Mouse (Mus musculus) forebrain, embryonic 12.5 days (tissue): ENCODE measurements around the gene Chmp6. TPM values are rescaled to one million over a fixed set of nuclear protein-coding genes. Genes with fewer than 3 reads are reported as not detected.

ENCODE experiments used
- ATAC-seq: fragments of 200-750 bp; cut with Nextera tagmentation; 2 replicates; pipeline ENCODE4 v1.8.0; 2017; ENCODE audit warnings: moderate TSS enrichment; ENCODE audit not compliant: low FRiP score
- H3K27ac ChIP-seq: fragments of 300-500 bp; sonication (generic); 2 replicates; pipeline ENCODE4 v1.5.1; 2016; ENCODE audit warnings: mild to moderate bottlenecking
- H3K27me3 ChIP-seq: fragments of 300-500 bp; sonication (generic); 2 replicates; pipeline ENCODE4 v1.6.1; 2016; ENCODE audit warnings: mild to moderate bottlenecking
- H3K36me3 ChIP-seq: fragments of 300-500 bp; sonication (generic); replicated peaks from 2 replicates; pipeline ENCODE4 v1.6.1; 2016; ENCODE audit warnings: mild to moderate bottlenecking
- H3K4me1 ChIP-seq: fragments of 300-500 bp; sonication (generic); 2 replicates; pipeline ENCODE4 v1.6.1; 2016
- H3K4me2 ChIP-seq: fragments of 300-500 bp; sonication (generic); 2 replicates; pipeline ENCODE4 v1.6.1; 2016; ENCODE audit warnings: mild to moderate bottlenecking, moderate library complexity
- H3K4me3 ChIP-seq: fragments of 300-500 bp; sonication (generic); replicated peaks from 2 replicates; pipeline ENCODE4 v1.5.1; 2016; ENCODE audit warnings: mild to moderate bottlenecking
- H3K9ac ChIP-seq: fragments of 300-500 bp; sonication (generic); 2 replicates; pipeline ENCODE4 v1.6.1; 2016; ENCODE audit warnings: mild to moderate bottlenecking
- H3K9me3 ChIP-seq: fragments of 300-500 bp; sonication (generic); 2 replicates; pipeline ENCODE4 v1.6.1; 2016
- WGBS: fragments of 180-500 bp; shearing (Covaris S2); methylation state at CpG from one replicate; pipeline ENCODE4 v1.1.7; 2016; 5-methylcytosine and 5-hydroxymethylcytosine counted together
- polyA plus RNA-seq: library from polyadenylated mRNA; unstranded; fragments of >200 nt; fragmentation: Nextera tagmentation; extraction: Ambion mirVana; gene quantifications from 2 replicates; pipeline ENCODE4 v1.2.1, GENCODE M21; 2016

The Chmp6 gene
- polyA plus RNA-seq, 1 experiment from 2014 or later = 100 TPM

- ATAC-seq = no peak
- Histone ChIP-seq H3K4me3 (no peak overlapping the region), H3K9ac (0 out of 2 replicates have a peak overlapping the region, but pooled peaks have one; percentile 17), H3K4me1 (peaks cover 76% of the 10 kb centered on the region), H3K27ac (0 out of 2 replicates have a peak overlapping the region, but pooled peaks have one; percentile 25), H3K9me3 (no peaks in the 10 kb centered on the region), H3K4me2 (0 out of 2 replicates have a peak overlapping the region, but pooled peaks have one; percentile 6), H3K36me3 (no peaks in the 10 kb centered on the region), H3K27me3 (peaks cover 20% of the 10 kb centered on the region)
- WGBS = 68% methylated on average over 11 of the region's 11 CpGs
Measured at GRCm38 (mm10) chr11:119940142-119940541, 26.9 kb downstream of the Chmp6 start.

DNA sequence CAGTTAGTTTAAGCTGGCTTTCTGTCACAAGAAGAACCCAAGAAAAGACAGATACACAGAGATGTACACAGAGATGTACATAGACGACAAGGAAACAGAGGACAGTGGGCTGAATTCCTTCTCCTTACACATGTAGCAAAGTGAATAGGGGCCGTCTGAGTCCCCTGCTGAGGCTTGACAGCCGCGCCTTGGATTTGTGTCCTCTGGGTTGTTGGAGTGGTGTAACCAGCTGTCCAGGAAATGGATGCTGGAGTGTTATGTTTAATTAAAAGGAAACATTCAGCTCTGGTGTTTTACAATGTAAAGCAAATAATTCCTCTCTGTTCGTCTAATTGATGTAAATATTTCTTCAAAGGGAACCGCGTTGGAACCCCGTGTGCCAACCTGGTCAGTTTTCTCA, 28.6 kb downstream of the Chmp6 start:
- no peaks in the 10 kb centered on the region for H3K9me3 ChIP-seq
- H3K4me1 ChIP-seq = peaks cover 67% of the 10 kb centered on the region
- no peak for ATAC-seq
- H3K27me3 ChIP-seq = peaks cover 25% of the 10 kb centered on the region
- H3K36me3 ChIP-seq = no peaks in the 10 kb centered on the region
- H3K4me2 ChIP-seq = peak overlapping the region; percentile 85
- 0 out of 2 replicates have a peak overlapping the region, but pooled peaks have one; percentile 73 for H3K27ac ChIP-seq
- H3K4me3 ChIP-seq = peak overlapping the region; percentile 68
- 5% methylated on average over 8 of the region's 8 CpGs for WGBS
- H3K9ac ChIP-seq = peak overlapping the region; percentile 65; the same call in 1 of the 2 replicates

- H3K4me1 ChIP-seq = peaks cover 63% of the 10 kb centered on the region
- H3K4me2 ChIP-seq = peak overlapping the region; percentile 85
- H3K36me3 ChIP-seq = no peaks in the 10 kb centered on the region
- peak overlapping the region; percentile 65 for H3K9ac ChIP-seq
- no peaks in the 10 kb centered on the region for H3K9me3 ChIP-seq
- WGBS = under 1% methylated on average over 41 of the region's 43 CpGs
- peak overlapping the region; percentile 68 for H3K4me3 ChIP-seq
- ATAC-seq = peak; percentile 68
- H3K27ac ChIP-seq = peak overlapping the region; percentile 73
- H3K27me3 ChIP-seq = peaks cover 25% of the 10 kb centered on the region
Measured at GRCm38 (mm10) chr11:119942201-119942726, 29.0 kb downstream of the Chmp6 start.

DNA sequence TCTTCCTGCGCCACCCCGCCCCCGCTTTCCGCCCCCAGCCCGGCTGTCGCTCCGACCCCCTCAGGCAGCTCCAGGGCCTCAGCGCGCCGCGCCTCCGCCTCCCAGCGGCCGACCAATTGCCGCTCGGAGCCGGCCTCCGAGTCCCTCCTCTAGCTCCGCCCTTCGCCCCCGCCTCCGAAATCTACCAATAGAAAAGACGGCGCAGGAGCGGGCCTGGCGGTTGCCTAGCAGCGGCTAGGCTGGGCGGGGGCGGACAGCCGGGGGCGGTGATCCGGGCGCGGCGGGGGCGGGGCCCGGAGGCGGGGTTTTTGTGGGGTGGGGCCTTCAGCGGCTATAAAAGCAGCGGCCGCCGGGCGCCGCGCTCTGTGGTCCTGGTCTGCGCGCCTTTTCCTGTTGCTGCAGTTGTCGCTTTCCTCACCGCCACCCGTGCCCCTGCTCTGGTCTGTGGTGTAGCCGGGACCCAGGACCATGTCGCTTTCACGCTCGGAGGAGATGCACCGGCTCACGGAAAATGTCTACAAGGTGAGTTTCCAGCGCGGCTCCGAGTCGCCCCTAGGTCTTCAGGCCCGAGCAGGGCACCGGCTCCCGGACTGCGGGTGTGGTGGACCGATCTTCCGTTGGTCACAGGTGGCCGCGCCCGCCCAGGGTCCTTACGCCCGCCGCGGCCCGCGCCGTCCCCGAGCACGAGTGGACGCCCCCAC, 29.6 kb downstream of the Chmp6 start, which contains the start of gene Baiap2:
Baiap2 (plus strand) TSS at position 37 of the 701 bp plus-strand sequence.
- WGBS = under 1% methylated on average over 64 of the region's 79 CpGs
- peak within 1 kb of the TSS; percentile 68 for H3K4me3 ChIP-seq
- no peaks in the 10 kb centered on the region for H3K36me3 ChIP-seq
- ATAC-seq = peak; percentile 96
- H3K4me1 ChIP-seq = peaks cover 58% of the 10 kb centered on the region
- peak within 1 kb of the TSS; percentile 99 for H3K4me2 ChIP-seq
- peak within 1 kb of the TSS; percentile 73 for H3K27ac ChIP-seq
- peaks cover 25% of the 10 kb centered on the region for H3K27me3 ChIP-seq
- no peaks in the 10 kb centered on the region for H3K9me3 ChIP-seq
- H3K9ac ChIP-seq = peak within 1 kb of the TSS; percentile 75

DNA sequence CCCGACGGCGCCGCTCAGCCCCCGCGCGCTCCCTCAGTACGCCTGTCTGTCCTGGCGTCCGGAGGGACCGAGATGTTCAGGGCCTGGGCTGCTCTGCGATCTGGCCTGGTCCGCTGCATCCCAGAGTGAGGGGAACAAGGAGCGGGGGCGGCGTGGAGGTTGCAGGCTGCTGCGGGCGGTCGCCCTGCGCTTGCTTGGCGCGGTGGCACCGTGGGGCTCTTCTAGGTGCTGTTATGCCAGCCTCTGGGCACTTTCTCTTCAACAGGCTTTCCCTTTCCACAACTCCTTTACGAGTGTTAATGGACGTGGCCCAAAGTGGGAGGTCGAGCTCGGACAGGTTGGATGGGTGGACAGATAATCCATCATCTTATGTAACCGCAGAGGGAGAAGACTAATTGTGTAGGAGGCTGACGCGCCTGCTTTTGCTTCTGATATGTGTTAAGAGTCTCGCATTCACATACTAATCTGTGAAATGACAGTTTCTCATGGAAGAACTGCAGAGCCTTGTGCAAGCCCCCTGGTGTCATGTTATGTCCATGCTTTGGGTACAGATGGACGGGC, 30.3 kb downstream of the Chmp6 start:
- Histone ChIP-seq H3K27me3 (peaks cover 25% of the 10 kb centered on the region), H3K9ac (peak overlapping the region; percentile 75), H3K4me3 (peak overlapping the region; percentile 68), H3K27ac (0 out of 2 replicates have a peak overlapping the region, but pooled peaks have one; percentile 54), H3K4me1 (peaks cover 57% of the 10 kb centered on the region), H3K36me3 (no peaks in the 10 kb centered on the region), H3K4me2 (peak overlapping the region; percentile 99), H3K9me3 (no peaks in the 10 kb centered on the region)
- WGBS = 9% methylated on average over 31 of the region's 32 CpGs
- peak; percentile 33; the same call in 1 of the 2 replicates for ATAC-seq

DNA sequence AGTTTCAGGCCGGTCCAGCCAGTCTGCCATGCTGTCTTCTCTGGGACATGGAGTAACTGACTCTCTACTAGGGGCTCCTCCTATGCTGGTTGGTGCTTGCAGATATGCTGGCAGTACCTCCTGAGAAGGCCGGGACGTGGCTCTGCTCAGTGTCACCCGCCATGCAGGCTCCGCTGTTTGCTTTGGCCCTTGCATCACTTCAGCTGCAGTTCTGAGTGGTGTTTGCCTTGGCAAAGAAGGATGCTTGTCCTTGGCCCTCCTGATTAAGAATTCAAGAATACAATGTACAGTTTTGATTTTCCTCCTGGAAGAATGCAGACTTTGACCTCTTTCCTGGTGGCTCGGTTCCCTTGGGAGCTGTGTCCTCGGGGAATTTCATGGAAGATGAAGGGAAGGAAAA, 32.1 kb downstream of the Chmp6 start:
- no peak for ATAC-seq
- Histone ChIP-seq H3K27ac (no peak overlapping the region), H3K4me3 (no peak overlapping the region), H3K4me2 (no peak overlapping the region), H3K9ac (no peak overlapping the region), H3K4me1 (peaks cover 45% of the 10 kb centered on the region), H3K9me3 (no peaks in the 10 kb centered on the region), H3K36me3 (no peaks in the 10 kb centered on the region), H3K27me3 (peaks cover 23% of the 10 kb centered on the region)
- 92% methylated on average over 7 of the region's 7 CpGs for WGBS

DNA sequence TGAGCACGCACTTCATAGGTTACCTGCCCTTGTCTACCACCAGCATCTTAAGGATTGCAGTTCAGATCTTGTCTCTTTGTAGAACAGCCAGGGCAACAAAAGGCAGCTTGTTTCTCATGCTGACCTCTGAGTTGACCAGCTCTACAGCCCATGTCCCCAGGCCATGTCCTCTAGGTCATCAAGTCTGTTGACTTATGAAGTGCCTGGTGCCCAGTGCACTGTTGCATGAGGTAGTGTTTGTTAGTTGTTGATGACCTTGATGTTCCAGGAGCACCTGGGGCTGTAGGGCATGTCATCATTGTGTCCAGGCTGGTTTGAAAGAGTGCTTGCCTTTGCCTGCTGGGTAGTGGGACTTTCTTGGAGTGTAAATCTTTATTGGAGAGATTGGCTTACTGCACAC, 34.2 kb downstream of the Chmp6 start:
- no peak overlapping the region for H3K27ac ChIP-seq
- no peak overlapping the region for H3K9ac ChIP-seq
- ATAC-seq = no peak
- H3K36me3 ChIP-seq = no peaks in the 10 kb centered on the region
- H3K4me2 ChIP-seq = no peak overlapping the region
- H3K27me3 ChIP-seq = peaks cover 12% of the 10 kb centered on the region; the same call in 1 of the 2 replicates
- no peak overlapping the region for H3K4me3 ChIP-seq
- WGBS = 96% methylated on average over 1 of the region's 1 CpGs
- peaks cover 27% of the 10 kb centered on the region for H3K4me1 ChIP-seq
- H3K9me3 ChIP-seq = no peaks in the 10 kb centered on the region

DNA sequence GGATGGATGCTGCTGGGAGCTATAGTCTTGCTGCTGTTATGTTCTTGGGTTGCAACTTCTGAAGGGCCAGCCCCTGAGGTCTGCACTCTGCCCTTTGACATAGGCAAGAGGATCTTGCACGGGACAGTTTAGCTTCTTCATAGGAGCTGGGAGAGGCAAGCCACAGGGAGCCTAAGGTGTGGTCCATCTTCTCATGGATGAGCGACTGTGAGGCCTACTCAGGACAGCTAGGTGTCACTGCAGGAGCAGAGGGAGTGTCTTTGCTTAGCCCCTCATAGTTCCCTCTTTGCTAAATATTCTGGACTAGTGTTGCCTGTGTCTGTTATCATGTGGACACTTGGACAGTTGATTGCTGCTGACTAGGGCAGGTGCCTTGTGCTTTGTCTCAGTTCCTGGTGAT, 34.7 kb downstream of the Chmp6 start:
- no peaks in the 10 kb centered on the region for H3K36me3 ChIP-seq
- no peak overlapping the region for H3K4me3 ChIP-seq
- no peak overlapping the region for H3K9ac ChIP-seq
- H3K9me3 ChIP-seq = no peaks in the 10 kb centered on the region
- 54% methylated on average over 2 of the region's 2 CpGs for WGBS
- no peak overlapping the region for H3K4me2 ChIP-seq
- no peak overlapping the region for H3K27ac ChIP-seq
- peaks cover 29% of the 10 kb centered on the region for H3K4me1 ChIP-seq
- no peak for ATAC-seq
- H3K27me3 ChIP-seq = peaks cover 12% of the 10 kb centered on the region; the same call in 1 of the 2 replicates

- H3K27me3 ChIP-seq = peaks cover 12% of the 10 kb centered on the region; the same call in 1 of the 2 replicates
Measured at GRCm38 (mm10) chr11:119948305-119948704, 35.1 kb downstream of the Chmp6 start.

DNA sequence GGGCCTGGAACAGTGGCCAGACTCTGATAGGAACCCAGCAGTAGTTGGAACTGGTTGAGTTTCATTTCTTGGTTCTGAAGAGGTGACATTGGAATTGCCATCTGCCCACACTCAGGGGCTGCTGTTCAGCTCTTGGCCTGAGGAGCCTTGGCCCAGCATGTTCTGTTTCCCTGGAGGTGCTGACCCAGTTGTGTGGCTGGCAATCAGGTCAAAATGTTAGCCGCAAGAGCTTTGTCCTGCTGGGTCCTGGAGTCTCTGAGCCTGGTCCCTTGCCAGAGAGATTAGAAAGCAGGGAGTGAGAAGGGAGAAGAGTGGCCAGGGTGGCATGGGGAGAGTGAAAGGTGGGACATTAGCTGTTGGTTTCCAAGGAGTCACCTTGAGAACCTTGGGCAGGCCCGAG, 35.6 kb downstream of the Chmp6 start:
- no peaks in the 10 kb centered on the region for H3K9me3 ChIP-seq
- ATAC-seq = no peak

More at GRCm38 (mm10) chr11:119948305-119948704, 35.1 kb downstream of the Chmp6 start:
- no peak overlapping the region for H3K9ac ChIP-seq
- no peaks in the 10 kb centered on the region for H3K36me3 ChIP-seq
- no peak for ATAC-seq
- H3K4me1 ChIP-seq = peaks cover 30% of the 10 kb centered on the region
- H3K27ac ChIP-seq = no peak overlapping the region
- H3K9me3 ChIP-seq = no peaks in the 10 kb centered on the region
- no peak overlapping the region for H3K4me3 ChIP-seq
- 71% methylated on average over 4 of the region's 4 CpGs for WGBS
- H3K4me2 ChIP-seq = no peak overlapping the region

DNA sequence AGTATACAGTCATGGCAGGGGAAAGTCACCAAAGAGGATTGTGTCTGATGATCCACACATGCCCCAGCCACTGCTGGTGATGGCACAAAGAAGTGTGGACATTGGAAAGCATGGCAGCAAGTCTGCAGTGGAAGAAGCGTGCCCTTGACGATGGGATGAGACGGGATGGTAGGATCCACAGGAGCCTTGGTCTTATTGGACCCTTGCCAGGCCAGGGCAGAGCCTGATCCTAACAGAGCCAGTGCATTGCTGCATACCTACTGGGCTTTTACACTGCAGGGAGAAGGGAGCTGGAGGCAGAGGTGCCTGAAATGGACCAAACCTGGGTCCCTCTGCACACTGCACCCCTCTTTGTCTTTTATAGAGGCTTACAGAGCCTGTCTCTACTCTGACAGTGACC, 37.3 kb downstream of the Chmp6 start:
- H3K4me1 ChIP-seq = peaks cover 11% of the 10 kb centered on the region; the same call in 1 of the 2 replicates
- H3K36me3 ChIP-seq = no peaks in the 10 kb centered on the region
- 0 out of 2 replicates have a peak, but pooled peaks cover 2% of the 10 kb centered on the region for H3K27me3 ChIP-seq
- H3K27ac ChIP-seq = no peak overlapping the region
- no peak overlapping the region for H3K4me2 ChIP-seq
- no peak overlapping the region for H3K4me3 ChIP-seq
- no peak for ATAC-seq
- 96% methylated on average over 3 of the region's 3 CpGs for WGBS
- no peaks in the 10 kb centered on the region for H3K9me3 ChIP-seq
- H3K9ac ChIP-seq = no peak overlapping the region

More for the DNA sequence above, 35.6 kb downstream of the Chmp6 start:
- Histone ChIP-seq H3K4me3 (no peak overlapping the region), H3K9ac (no peak overlapping the region), H3K27ac (no peak overlapping the region), H3K4me2 (no peak overlapping the region), H3K36me3 (no peaks in the 10 kb centered on the region), H3K27me3 (peaks cover 12% of the 10 kb centered on the region; the same call in 1 of the 2 replicates), H3K4me1 (peaks cover 26% of the 10 kb centered on the region)
- WGBS = 89% methylated on average over 2 of the region's 2 CpGs

- 88% methylated on average over 6 of the region's 6 CpGs for WGBS
- no peak overlapping the region for H3K4me3 ChIP-seq
- peaks cover 11% of the 10 kb centered on the region; the same call in 1 of the 2 replicates for H3K4me1 ChIP-seq
- ATAC-seq = no peak
- no peak overlapping the region for H3K9ac ChIP-seq
- H3K36me3 ChIP-seq = no peaks in the 10 kb centered on the region
- H3K27me3 ChIP-seq = no peaks in the 10 kb centered on the region
- no peak overlapping the region for H3K27ac ChIP-seq
- H3K9me3 ChIP-seq = no peaks in the 10 kb centered on the region
- no peak overlapping the region for H3K4me2 ChIP-seq
Measured at GRCm38 (mm10) chr11:119951326-119951725, 38.1 kb downstream of the Chmp6 start.
